Mouse (Mus musculus) small intestine, adult 2 months (tissue): ENCODE results near the gene Jarid2.

Source experiments
- CTCF ChIP-seq: fragments of 200-500 bp; IDR thresholded peaks from 2 replicates; pipeline ENCODE4 v1.5.1; 2012; ENCODE audit warnings: low read depth, mild to moderate bottlenecking, control low read depth, inconsistent platforms, low read length, moderate library complexity, mixed read lengths; ENCODE audit not compliant: insufficient replicate concordance, insufficient read length; ENCODE audit errors: extremely low read depth
- POLR2A ChIP-seq: fragments of 200-500 bp; IDR thresholded peaks from 2 replicates; pipeline ENCODE4 v1.6.1; 2012; ENCODE audit warnings: low read depth, mild to moderate bottlenecking, control low read depth, inconsistent platforms, low read length, moderate library complexity

- TF ChIP-seq CTCF (no peak), POLR2A (no peak)
Measured at GRCm38 (mm10) chr13:44708336-44709017, 20.8 kb upstream of the Jarid2 start.
